Mouse (Mus musculus) intestine, embryonic 14.5 days (tissue): ENCODE results near the gene Zc3h12c. TPM values are rescaled to one million over a fixed set of nuclear protein-coding genes. Genes with fewer than 3 reads are reported as not detected.

ENCODE experiments used
- ATAC-seq: fragments of 200-750 bp; cut with Nextera tagmentation; replicated peaks from 2 replicates; pipeline ENCODE4 v1.8.0; 2017; ENCODE audit warnings: low read depth, moderate number of reproducible peaks, moderate TSS enrichment, moderate library complexity; ENCODE audit not compliant: low FRiP score, low TSS enrichment
- DNase-seq: peaks from one replicate; pipeline ENCODE4 v3.0.0-alpha.2; 2018; ENCODE audit warnings: low spot score
- H3K27ac ChIP-seq: fragments of 300-500 bp; sonication (generic); 2 replicates; pipeline ENCODE4 v1.5.1; 2014; ENCODE audit warnings: low read depth, mild to moderate bottlenecking, control low read depth
- H3K27me3 ChIP-seq: fragments of 300-500 bp; sonication (generic); replicated peaks from 2 replicates; pipeline ENCODE4 v1.6.1; 2014; ENCODE audit warnings: low read length, control low read depth; ENCODE audit not compliant: control insufficient read depth, insufficient read depth
- H3K36me3 ChIP-seq: fragments of 300-500 bp; sonication (generic); 2 replicates; pipeline ENCODE4 v1.6.1; 2014; ENCODE audit warnings: low read length, control low read depth; ENCODE audit not compliant: control insufficient read depth, insufficient read depth
- H3K4me1 ChIP-seq: fragments of 300-500 bp; sonication (generic); replicated peaks from 2 replicates; pipeline ENCODE4 v1.6.1; 2014; ENCODE audit warnings: low read length, control low read depth, mixed read lengths; ENCODE audit not compliant: control insufficient read depth, insufficient read depth
- H3K4me2 ChIP-seq: fragments of 300-500 bp; sonication (generic); 2 replicates; pipeline ENCODE4 v1.6.1; 2014; ENCODE audit warnings: low read length
- H3K4me3 ChIP-seq: fragments of 300-500 bp; sonication (generic); 2 replicates; pipeline ENCODE4 v1.5.1; 2014; ENCODE audit warnings: low read depth, low read length, control low read depth, mixed read lengths
- H3K9ac ChIP-seq: fragments of 300-500 bp; sonication (generic); 2 replicates; pipeline ENCODE4 v1.6.1; 2014; ENCODE audit warnings: mild to moderate bottlenecking, low read length
- H3K9me3 ChIP-seq: fragments of 300-500 bp; sonication (generic); 2 replicates; pipeline ENCODE4 v1.6.1; 2016; ENCODE audit warnings: low read length, control low read depth; ENCODE audit not compliant: control insufficient read depth
- WGBS: fragments of 180-500 bp; shearing (Covaris S2); extraction: QIAGEN DNeasy Blood & Tissue Kit; methylation state at CpG from one replicate; pipeline ENCODE4 v1.1.7; 2014; 5-methylcytosine and 5-hydroxymethylcytosine counted together
- polyA plus RNA-seq: library from polyadenylated mRNA; unstranded; fragments of >200 nt; fragmentation: Nextera tagmentation; extraction: Ambion mirVana; gene quantifications from 2 replicates; pipeline ENCODE4 v1.2.1, GENCODE M21; 2014

Zc3h12c gene
- polyA plus RNA-seq, result 4.0 and 4.2 TPM in 2 replicates

- peak within 1 kb of the TSS; percentile 54 for H3K4me3 ChIP-seq
- peaks cover 13% of the 10 kb centered on the region for H3K4me1 ChIP-seq
- peak within 1 kb of the TSS; percentile 68 for H3K4me2 ChIP-seq
- no peaks in the 10 kb centered on the region for H3K36me3 ChIP-seq
- WGBS, result under 1% methylated on average over 79 of the region's 100 CpGs
- ATAC-seq (peak; percentile 81), DNase-seq (peak; percentile 85)
- peaks cover 18% of the 10 kb centered on the region; the same call in 1 of the 2 replicates for H3K27me3 ChIP-seq
- H3K9ac ChIP-seq, result peak within 1 kb of the TSS; percentile 93
- H3K27ac ChIP-seq, result peak within 1 kb of the TSS; percentile 86
- no peaks in the 10 kb centered on the region for H3K9me3 ChIP-seq
Observed at GRCm38 (mm10) chr9:52167863-52168685, at the start of gene Zc3h12c. Gene Zc3h12c, minus strand, starts transcription at chr9:52168572.

GRCm38 (mm10) chr9:52217636-52218035 lies 49.3 kb upstream of the Zc3h12c start:
- H3K9me3 ChIP-seq, result no peaks in the 10 kb centered on the region
- no peak for DNase-seq
- H3K9ac ChIP-seq, result no peak overlapping the region
- H3K4me2 ChIP-seq, result no peak overlapping the region
- no peaks in the 10 kb centered on the region for H3K4me1 ChIP-seq
- H3K27ac ChIP-seq, result no peak overlapping the region
- no peaks in the 10 kb centered on the region for H3K36me3 ChIP-seq
- no peak overlapping the region for H3K4me3 ChIP-seq
- no peaks in the 10 kb centered on the region for H3K27me3 ChIP-seq
- ATAC-seq, result no peak
- WGBS, result 45% methylated on average over 4 of the region's 4 CpGs

GRCm38 (mm10) chr9:52215291-52215690 lies 46.9 kb upstream of the Zc3h12c start:
- DNase-seq, result no peak
- 81% methylated on average over 3 of the region's 3 CpGs for WGBS
- ATAC-seq, result no peak
- no peak overlapping the region for H3K4me2 ChIP-seq
- no peaks in the 10 kb centered on the region for H3K4me1 ChIP-seq
- no peaks in the 10 kb centered on the region for H3K9me3 ChIP-seq
- no peaks in the 10 kb centered on the region for H3K36me3 ChIP-seq
- H3K4me3 ChIP-seq, result no peak overlapping the region
- H3K27ac ChIP-seq, result no peak overlapping the region
- H3K9ac ChIP-seq, result no peak overlapping the region
- H3K27me3 ChIP-seq, result no peaks in the 10 kb centered on the region

GRCm38 (mm10) chr9:52212416-52212815 lies 44.0 kb upstream of the Zc3h12c start:
- ATAC-seq (no peak), DNase-seq (no peak)
- Histone ChIP-seq H3K4me3 (no peak overlapping the region), H3K27me3 (no peaks in the 10 kb centered on the region), H3K4me1 (no peaks in the 10 kb centered on the region), H3K4me2 (no peak overlapping the region), H3K36me3 (no peaks in the 10 kb centered on the region), H3K9me3 (no peaks in the 10 kb centered on the region), H3K9ac (no peak overlapping the region), H3K27ac (no peak overlapping the region)
- WGBS, result 91% methylated on average over 6 of the region's 6 CpGs

- Histone ChIP-seq H3K9me3 (no peaks in the 10 kb centered on the region), H3K9ac (no peak overlapping the region), H3K36me3 (no peaks in the 10 kb centered on the region), H3K4me3 (no peak overlapping the region), H3K27me3 (no peaks in the 10 kb centered on the region), H3K4me2 (no peak overlapping the region), H3K4me1 (no peaks in the 10 kb centered on the region), H3K27ac (no peak overlapping the region)
- DNase-seq, result no peak
- 50% methylated on average over 3 of the region's 3 CpGs for WGBS
- ATAC-seq, result no peak
Observed at GRCm38 (mm10) chr9:52208510-52209030, 40.2 kb upstream of the Zc3h12c start.

GRCm38 (mm10) chr9:52203189-52203588 lies 34.8 kb upstream of the Zc3h12c start:
- Histone ChIP-seq H3K27ac (no peak overlapping the region), H3K9ac (no peak overlapping the region), H3K27me3 (no peaks in the 10 kb centered on the region), H3K4me2 (no peak overlapping the region), H3K4me1 (no peaks in the 10 kb centered on the region), H3K4me3 (no peak overlapping the region), H3K36me3 (no peaks in the 10 kb centered on the region), H3K9me3 (no peaks in the 10 kb centered on the region)
- ATAC-seq (no peak), DNase-seq (no peak)
- 91% methylated on average over 4 of the region's 4 CpGs for WGBS

- Histone ChIP-seq H3K9ac (no peak overlapping the region), H3K4me1 (no peaks in the 10 kb centered on the region), H3K36me3 (no peaks in the 10 kb centered on the region), H3K27me3 (no peaks in the 10 kb centered on the region), H3K27ac (no peak overlapping the region), H3K4me2 (no peak overlapping the region), H3K4me3 (no peak overlapping the region), H3K9me3 (no peaks in the 10 kb centered on the region)
- no peak for ATAC-seq
- DNase-seq, result no peak
- WGBS, result 82% methylated on average over 4 of the region's 4 CpGs
Observed at GRCm38 (mm10) chr9:52200271-52200670, 31.9 kb upstream of the Zc3h12c start.

- no peaks in the 10 kb centered on the region for H3K4me1 ChIP-seq
- 74% methylated on average over 3 of the region's 3 CpGs for WGBS
- DNase-seq (no peak), ATAC-seq (no peak)
- no peak overlapping the region for H3K9ac ChIP-seq
- no peak overlapping the region for H3K4me3 ChIP-seq
- no peaks in the 10 kb centered on the region for H3K9me3 ChIP-seq
- no peaks in the 10 kb centered on the region for H3K27me3 ChIP-seq
- no peak overlapping the region for H3K4me2 ChIP-seq
- no peaks in the 10 kb centered on the region for H3K36me3 ChIP-seq
- no peak overlapping the region for H3K27ac ChIP-seq
Observed at GRCm38 (mm10) chr9:52195853-52196252, 27.5 kb upstream of the Zc3h12c start.

- no peak overlapping the region for H3K4me2 ChIP-seq
- no peaks in the 10 kb centered on the region for H3K27me3 ChIP-seq
- H3K36me3 ChIP-seq, result no peaks in the 10 kb centered on the region
- no peaks in the 10 kb centered on the region for H3K9me3 ChIP-seq
- no peak for ATAC-seq
- no peak for DNase-seq
- H3K9ac ChIP-seq, result no peak overlapping the region
- H3K4me3 ChIP-seq, result no peak overlapping the region
- no peaks in the 10 kb centered on the region for H3K4me1 ChIP-seq
- WGBS, result 79% methylated on average over 5 of the region's 5 CpGs
- no peak overlapping the region for H3K27ac ChIP-seq
Observed at GRCm38 (mm10) chr9:52193851-52194250, 25.5 kb upstream of the Zc3h12c start.
